Comparison of ENCODE assay signal across 9 mouse cellular contexts in genomic region chr4:55351037-55351436, GRCm38 (mm10). TPM values are rescaled to one million over a fixed set of nuclear protein-coding genes. Genes with fewer than 3 reads are reported as not detected.
A peak's percentile ranks its signal among the peaks of the same experiment; 100 is the strongest.
DNase-seq lines count a peak whose midpoint lies in the region; ATAC-seq and TF ChIP-seq lines count a peak whose summit lies in the region.
"Had no signal": no experiment of that assay in that cellular context is flagged by ENCODE, and none has a peak within 500 bp of the region (broad histone marks: within the 10 kb centered on the region; RNA-seq: fewer than 3 reads in every experiment).

No protein-coding gene starts in this region.

- TF ChIP-seq POLR2A in kidney, adult 2 months (IDR thresholded peaks at IDR 0.05; ENCODE audit: low read depth, low read length): no peak
- no peak for TF ChIP-seq POLR2A in bone marrow, adult 2 months (IDR thresholded peaks at IDR 0.05; ENCODE audit: borderline replicate concordance, control insufficient read depth, low read depth, low read length)

- no peaks in the 10 kb centered on the region for H3K27me3 ChIP-seq in kidney, adult 2 months (replicated peaks; ENCODE audit: control insufficient read depth, insufficient read depth, low read length)
- H3K27me3 ChIP-seq in hindbrain, embryonic 11.5 days (ENCODE audit: control insufficient read depth, insufficient read depth, low read length): no peaks in the 10 kb centered on the region
- no peaks in the 10 kb centered on the region for H3K27me3 ChIP-seq in midbrain, embryonic 11.5 days (ENCODE audit: control insufficient read depth, insufficient read depth, low read length)
- H3K27me3 ChIP-seq: Patski had no signal

- peak overlapping the region; percentile 40 for H3K4me2 ChIP-seq in hindbrain, embryonic 11.5 days (replicated peaks; ENCODE audit: low read depth, low read length)
- H3K4me2 ChIP-seq in midbrain, embryonic 11.5 days: peak overlapping the region; percentile 62

- H3K9ac ChIP-seq in hindbrain, embryonic 11.5 days (ENCODE audit: low read depth, low read length): peak overlapping the region; percentile 95
- H3K9ac ChIP-seq in midbrain, embryonic 11.5 days (ENCODE audit: low read length): peak overlapping the region; percentile 95

- no peak for TF ChIP-seq CTCF in kidney, adult 2 months (conservative IDR thresholded peaks at IDR 0.05; ENCODE audit: insufficient read depth, insufficient read length, low read depth, low read length)
- TF ChIP-seq CTCF in bone marrow, adult 2 months (IDR thresholded peaks at IDR 0.05; ENCODE audit: control insufficient read depth, insufficient read depth, low read length): no peak

- H3K9me3 ChIP-seq in hindbrain, embryonic 11.5 days (ENCODE audit: control insufficient read depth, low read length): no peaks in the 10 kb centered on the region
- H3K9me3 ChIP-seq in midbrain, embryonic 11.5 days (ENCODE audit: control insufficient read depth, low read length): no peaks in the 10 kb centered on the region

- peak overlapping the region; percentile 81 for H3K4me3 ChIP-seq in kidney, adult 2 months (ENCODE audit: insufficient read depth, low read depth, low read length)
- peak overlapping the region; percentile 3 for H3K4me3 ChIP-seq in bone marrow, adult 2 months (replicated peaks; ENCODE audit: control insufficient read depth, low read depth, low read length)
- peak overlapping the region; percentile 95 for H3K4me3 ChIP-seq in hindbrain, embryonic 11.5 days (ENCODE audit: low read depth, low read length)
- peak overlapping the region; percentile 98 for H3K4me3 ChIP-seq in midbrain, embryonic 11.5 days (ENCODE audit: low read depth, low read length)

- ATAC-seq in hindbrain, embryonic 11.5 days (ENCODE audit: low FRiP score): no peak
- no peak for ATAC-seq in midbrain, embryonic 11.5 days (ENCODE audit: low FRiP score)
- no peak for ATAC-seq in frontal cortex, adult (ENCODE audit: low TSS enrichment)

- H3K36me3 ChIP-seq in kidney, adult 2 months (ENCODE audit: control insufficient read depth, insufficient read depth, low read length): no peaks in the 10 kb centered on the region
- no peaks in the 10 kb centered on the region for H3K36me3 ChIP-seq in hindbrain, embryonic 11.5 days (ENCODE audit: control insufficient read depth, insufficient read depth, low read length)
- no peaks in the 10 kb centered on the region for H3K36me3 ChIP-seq in midbrain, embryonic 11.5 days (ENCODE audit: control insufficient read depth, insufficient read depth, low read length)

- H3K27ac ChIP-seq in kidney, adult 2 months (ENCODE audit: insufficient read depth, low read depth, low read length): no peak overlapping the region
- no peak overlapping the region for H3K27ac ChIP-seq in bone marrow, adult 2 months (ENCODE audit: control insufficient read depth, insufficient read depth, low read depth, low read length, poor library complexity)
- H3K27ac ChIP-seq in hindbrain, embryonic 11.5 days (ENCODE audit: low read depth, low read length): no peak overlapping the region
- no peak overlapping the region for H3K27ac ChIP-seq in midbrain, embryonic 11.5 days (ENCODE audit: low read depth, low read length)

- H3K4me1 ChIP-seq in kidney, adult 2 months (ENCODE audit: control insufficient read depth, insufficient read depth, low read length): peaks cover 3% of the 10 kb centered on the region; the same call in 1 of the 2 replicates
- no peaks in the 10 kb centered on the region; the same call in 1 of the 2 replicates for H3K4me1 ChIP-seq in bone marrow, adult 2 months (ENCODE audit: control insufficient read depth, insufficient read depth, low read length)
- no peaks in the 10 kb centered on the region for H3K4me1 ChIP-seq in hindbrain, embryonic 11.5 days (replicated peaks; ENCODE audit: control insufficient read depth, insufficient read depth, low read length)
- peaks cover 14% of the 10 kb centered on the region for H3K4me1 ChIP-seq in midbrain, embryonic 11.5 days (ENCODE audit: control insufficient read depth, insufficient read depth, low read length)

- intact Hi-C loops in left cerebral cortex, postnatal 14 days (cut with DNase I): no loop called here

- 4% methylated on average over 12 of the region's 12 CpGs for WGBS in kidney, adult 2 months
- 5% methylated on average over 12 of the region's 12 CpGs for WGBS in bone marrow, adult 2 months
- 18% methylated on average over 12 of the region's 12 CpGs for WGBS in hindbrain, embryonic 11.5 days
- 25% methylated on average over 12 of the region's 12 CpGs for WGBS in midbrain, embryonic 11.5 days

- DNase-seq in kidney, adult 2 months: no peak
- no peak for DNase-seq in kidney, postnatal 36 days
- DNase-seq in hindbrain, embryonic 11.5 days (ENCODE audit: low spot score): no peak
- DNase-seq in midbrain, embryonic 11.5 days (ENCODE audit: low spot score, missing footprints): no peak
- DNase-seq in right cerebral cortex, postnatal 10 days (ENCODE audit: low spot score in 2 of 2): no peak
- DNase-seq in left cerebral cortex, postnatal 14 days (ENCODE audit: low spot score in 2 of 2): no peak

RNA-seq across cellular contexts. Expression of gene Rad23b, which starts 1.2 kb away (rescaled TPM):
- polyA plus RNA-seq in kidney, adult 2 months (2012; rRNA removed): 140 and 202 TPM in 2 replicates
- 25.6 and 66.0 TPM in 2 replicates for polyA plus RNA-seq in bone marrow, adult 2 months (2011; ENCODE audit: insufficient read depth, insufficient read length, low replicate concordance, missing spikeins)
- 97.1 and 105 TPM in 2 replicates for polyA plus RNA-seq in hindbrain, embryonic 11.5 days (2014; fragmentation: Nextera tagmentation; extraction: Ambion mirVana)
- polyA plus RNA-seq in midbrain, embryonic 11.5 days (2014; fragmentation: Nextera tagmentation; extraction: Ambion mirVana): 95.5 and 104 TPM in 2 replicates
- 100 to 1,000 TPM; 206 to 211 TPM for total RNA-seq in left cerebral cortex, postnatal 14 days (2021)

Comparison
In these comparisons a context has a peak if more than half of its experiments do, and no peak if none do; other contexts are left out.
1. H3K4me3 ChIP-seq: peak in every context shown above with its lines; median percentile 98 in midbrain, embryonic 11.5 days; 95 in hindbrain, embryonic 11.5 days; 81 in kidney, adult 2 months; 3 in bone marrow, adult 2 months.